Mouse (Mus musculus) hindbrain, embryonic 12.5 days (tissue): Measurements from ENCODE around the gene Kremen1. TPM values are rescaled to one million over a fixed set of nuclear protein-coding genes. Genes with fewer than 3 reads are reported as not detected.

ENCODE experiments used
- ATAC-seq: fragments of 200-750 bp; cut with Nextera tagmentation; 2 replicates; pipeline ENCODE4 v1.8.0; 2017; ENCODE audit warnings: moderate TSS enrichment; ENCODE audit not compliant: low FRiP score
- H3K27ac ChIP-seq: fragments of 300-500 bp; sonication (generic); 2 replicates; pipeline ENCODE4 v1.5.1; 2016; ENCODE audit warnings: mild to moderate bottlenecking
- H3K27me3 ChIP-seq: fragments of 300-500 bp; sonication (generic); 2 replicates; pipeline ENCODE4 v1.6.1; 2016; ENCODE audit warnings: mild to moderate bottlenecking
- H3K36me3 ChIP-seq: fragments of 300-500 bp; sonication (generic); 2 replicates; pipeline ENCODE4 v1.6.1; 2016; ENCODE audit warnings: mild to moderate bottlenecking
- H3K4me1 ChIP-seq: fragments of 300-500 bp; sonication (generic); 2 replicates; pipeline ENCODE4 v1.6.1; 2016
- H3K4me2 ChIP-seq: fragments of 300-500 bp; sonication (generic); replicated peaks from 2 replicates; pipeline ENCODE4 v1.6.1; 2016; ENCODE audit warnings: mild to moderate bottlenecking
- H3K4me3 ChIP-seq: fragments of 300-500 bp; sonication (generic); 2 replicates; pipeline ENCODE4 v1.5.1; 2016; ENCODE audit warnings: mild to moderate bottlenecking
- H3K9ac ChIP-seq: fragments of 300-500 bp; sonication (generic); 2 replicates; pipeline ENCODE4 v1.6.1; 2016; ENCODE audit warnings: mild to moderate bottlenecking, moderate library complexity
- H3K9me3 ChIP-seq: fragments of 300-500 bp; sonication (generic); replicated peaks from 2 replicates; pipeline ENCODE4 v1.6.1; 2016; ENCODE audit warnings: mild to moderate bottlenecking
- WGBS: fragments of 180-500 bp; shearing (Covaris S2); methylation state at CpG from one replicate; pipeline ENCODE4 v1.1.7; 2016; 5-methylcytosine and 5-hydroxymethylcytosine counted together
- polyA plus RNA-seq: library from polyadenylated mRNA; unstranded; fragments of >200 nt; fragmentation: Nextera tagmentation; extraction: Ambion mirVana; gene quantifications from 2 replicates; pipeline ENCODE4 v1.2.1, GENCODE M21; 2016

Gene Kremen1
- polyA plus RNA-seq, 1 experiment from 2014 or later = 18.1 TPM

- 64% methylated on average over 10 of the region's 10 CpGs for WGBS
- peak overlapping the region; percentile 88 for H3K4me3 ChIP-seq
These were observed 1.3 kb downstream of the Kremen1 start for GRCm38 (mm10) chr11:5259944-5260598.

GRCm38 (mm10) chr11:5258036-5258435, 3.3 kb downstream of the Kremen1 start:
- Histone ChIP-seq H3K4me2 (no peak overlapping the region), H3K9me3 (no peaks in the 10 kb centered on the region), H3K4me1 (peaks cover 21% of the 10 kb centered on the region), H3K9ac (no peak overlapping the region), H3K27ac (no peak overlapping the region), H3K36me3 (no peaks in the 10 kb centered on the region), H3K4me3 (no peak overlapping the region), H3K27me3 (peaks cover 4% of the 10 kb centered on the region; the same call in 1 of the 2 replicates)
- no peak for ATAC-seq
- 94% methylated on average over 6 of the region's 6 CpGs for WGBS

More at GRCm38 (mm10) chr11:5259944-5260598, 1.3 kb downstream of the Kremen1 start:
- H3K4me2 ChIP-seq = peak overlapping the region; percentile 65
- H3K9ac ChIP-seq = no peak overlapping the region
- ATAC-seq = no peak
- no peaks in the 10 kb centered on the region for H3K36me3 ChIP-seq
- H3K4me1 ChIP-seq = peaks cover 18% of the 10 kb centered on the region
- no peak overlapping the region for H3K27ac ChIP-seq
- no peaks in the 10 kb centered on the region for H3K9me3 ChIP-seq
- peaks cover 6% of the 10 kb centered on the region; the same call in 1 of the 2 replicates for H3K27me3 ChIP-seq

GRCm38 (mm10) chr11:5257151-5257862, 4.1 kb downstream of the Kremen1 start:
- H3K27ac ChIP-seq = no peak overlapping the region
- no peaks in the 10 kb centered on the region for H3K9me3 ChIP-seq
- H3K36me3 ChIP-seq = no peaks in the 10 kb centered on the region
- no peaks in the 10 kb centered on the region for H3K27me3 ChIP-seq
- no peak for ATAC-seq
- no peak overlapping the region for H3K9ac ChIP-seq
- no peak overlapping the region for H3K4me3 ChIP-seq
- H3K4me2 ChIP-seq = no peak overlapping the region
- peaks cover 21% of the 10 kb centered on the region for H3K4me1 ChIP-seq
- 81% methylated on average over 13 of the region's 13 CpGs for WGBS

GRCm38 (mm10) chr11:5255509-5256014, 5.8 kb downstream of the Kremen1 start:
- Histone ChIP-seq H3K4me2 (no peak overlapping the region), H3K4me1 (peaks cover 15% of the 10 kb centered on the region), H3K4me3 (no peak overlapping the region), H3K27ac (peak overlapping the region; percentile 49; the same call in 1 of the 2 replicates), H3K36me3 (no peaks in the 10 kb centered on the region), H3K9me3 (no peaks in the 10 kb centered on the region), H3K9ac (no peak overlapping the region), H3K27me3 (no peaks in the 10 kb centered on the region)
- WGBS = 37% methylated on average over 9 of the region's 9 CpGs
- no peak for ATAC-seq

- ATAC-seq = no peak
- Histone ChIP-seq H3K27ac (no peak overlapping the region), H3K9ac (no peak overlapping the region), H3K4me3 (no peak overlapping the region), H3K4me2 (no peak overlapping the region), H3K4me1 (peaks cover 9% of the 10 kb centered on the region), H3K9me3 (no peaks in the 10 kb centered on the region), H3K36me3 (no peaks in the 10 kb centered on the region), H3K27me3 (no peaks in the 10 kb centered on the region)
- 77% methylated on average over 2 of the region's 2 CpGs for WGBS
These were observed 7.3 kb downstream of the Kremen1 start for GRCm38 (mm10) chr11:5254016-5254415.

- no peak for ATAC-seq
- no peak overlapping the region for H3K4me2 ChIP-seq
- H3K27me3 ChIP-seq = no peaks in the 10 kb centered on the region
- no peaks in the 10 kb centered on the region for H3K9me3 ChIP-seq
- H3K4me1 ChIP-seq = peaks cover 9% of the 10 kb centered on the region
- no peak overlapping the region for H3K4me3 ChIP-seq
- WGBS = 79% methylated on average over 3 of the region's 3 CpGs
- no peak overlapping the region for H3K9ac ChIP-seq
- no peaks in the 10 kb centered on the region for H3K36me3 ChIP-seq
- no peak overlapping the region for H3K27ac ChIP-seq
These were observed 7.8 kb downstream of the Kremen1 start for GRCm38 (mm10) chr11:5253528-5253927.

GRCm38 (mm10) chr11:5252727-5253126, 8.6 kb downstream of the Kremen1 start:
- Histone ChIP-seq H3K4me2 (no peak overlapping the region), H3K27me3 (no peaks in the 10 kb centered on the region), H3K9ac (no peak overlapping the region), H3K9me3 (no peaks in the 10 kb centered on the region), H3K36me3 (no peaks in the 10 kb centered on the region), H3K4me3 (no peak overlapping the region), H3K27ac (no peak overlapping the region), H3K4me1 (peaks cover 9% of the 10 kb centered on the region)
- 81% methylated on average over 8 of the region's 8 CpGs for WGBS
- ATAC-seq = no peak

GRCm38 (mm10) chr11:5251112-5251511, 10.2 kb downstream of the Kremen1 start:
- H3K4me1 ChIP-seq = peaks cover 3% of the 10 kb centered on the region; the same call in 1 of the 2 replicates
- H3K4me3 ChIP-seq = no peak overlapping the region
- ATAC-seq = no peak

GRCm38 (mm10) chr11:5248200-5248599, 13.2 kb downstream of the Kremen1 start:
- Histone ChIP-seq H3K9ac (no peak overlapping the region), H3K27ac (no peak overlapping the region), H3K4me2 (no peak overlapping the region), H3K9me3 (no peaks in the 10 kb centered on the region), H3K36me3 (peaks cover under 1% of the 10 kb centered on the region; the same call in 1 of the 2 replicates), H3K4me3 (no peak overlapping the region), H3K4me1 (peaks cover 13% of the 10 kb centered on the region), H3K27me3 (no peaks in the 10 kb centered on the region)
- no peak for ATAC-seq
- 22% methylated on average over 2 of the region's 2 CpGs for WGBS

More at GRCm38 (mm10) chr11:5251112-5251511, 10.2 kb downstream of the Kremen1 start:
- no peak overlapping the region for H3K27ac ChIP-seq
- no peaks in the 10 kb centered on the region for H3K27me3 ChIP-seq
- no peaks in the 10 kb centered on the region for H3K36me3 ChIP-seq
- no peak overlapping the region for H3K4me2 ChIP-seq
- no peaks in the 10 kb centered on the region for H3K9me3 ChIP-seq
- H3K9ac ChIP-seq = no peak overlapping the region
- 59% methylated on average over 6 of the region's 6 CpGs for WGBS

- no peak overlapping the region for H3K27ac ChIP-seq
- H3K36me3 ChIP-seq = peaks cover 10% of the 10 kb centered on the region
- H3K9ac ChIP-seq = no peak overlapping the region
- H3K9me3 ChIP-seq = no peaks in the 10 kb centered on the region
- H3K27me3 ChIP-seq = no peaks in the 10 kb centered on the region
- ATAC-seq = no peak
- WGBS = 86% methylated on average over 7 of the region's 7 CpGs
- no peak overlapping the region for H3K4me2 ChIP-seq
- peaks cover 15% of the 10 kb centered on the region for H3K4me1 ChIP-seq
- H3K4me3 ChIP-seq = no peak overlapping the region
These were observed 15.9 kb downstream of the Kremen1 start for GRCm38 (mm10) chr11:5245431-5245830.

- no peaks in the 10 kb centered on the region for H3K27me3 ChIP-seq
- 62% methylated on average over 8 of the region's 8 CpGs for WGBS
- H3K27ac ChIP-seq = 0 out of 2 replicates have a peak overlapping the region, but pooled peaks have one; percentile 23
- no peak overlapping the region; the same call in 1 of the 2 replicates for H3K4me2 ChIP-seq
- peaks cover 10% of the 10 kb centered on the region for H3K36me3 ChIP-seq
- H3K9me3 ChIP-seq = no peaks in the 10 kb centered on the region
- no peak for ATAC-seq
- H3K4me3 ChIP-seq = no peak overlapping the region
- H3K4me1 ChIP-seq = peaks cover 22% of the 10 kb centered on the region
- no peak overlapping the region for H3K9ac ChIP-seq
These were observed 16.6 kb downstream of the Kremen1 start for GRCm38 (mm10) chr11:5244749-5245130.
